Mouse (Mus musculus): ENCODE results near the gene Aloxe3.

The Aloxe3 gene

GRCm38 (mm10) chr11:69124498-69124847 is 1.2 kb upstream of the Aloxe3 start:
- DNase-seq (ENCODE audit: low spot score in 2 of 2), result no peak

DNA sequence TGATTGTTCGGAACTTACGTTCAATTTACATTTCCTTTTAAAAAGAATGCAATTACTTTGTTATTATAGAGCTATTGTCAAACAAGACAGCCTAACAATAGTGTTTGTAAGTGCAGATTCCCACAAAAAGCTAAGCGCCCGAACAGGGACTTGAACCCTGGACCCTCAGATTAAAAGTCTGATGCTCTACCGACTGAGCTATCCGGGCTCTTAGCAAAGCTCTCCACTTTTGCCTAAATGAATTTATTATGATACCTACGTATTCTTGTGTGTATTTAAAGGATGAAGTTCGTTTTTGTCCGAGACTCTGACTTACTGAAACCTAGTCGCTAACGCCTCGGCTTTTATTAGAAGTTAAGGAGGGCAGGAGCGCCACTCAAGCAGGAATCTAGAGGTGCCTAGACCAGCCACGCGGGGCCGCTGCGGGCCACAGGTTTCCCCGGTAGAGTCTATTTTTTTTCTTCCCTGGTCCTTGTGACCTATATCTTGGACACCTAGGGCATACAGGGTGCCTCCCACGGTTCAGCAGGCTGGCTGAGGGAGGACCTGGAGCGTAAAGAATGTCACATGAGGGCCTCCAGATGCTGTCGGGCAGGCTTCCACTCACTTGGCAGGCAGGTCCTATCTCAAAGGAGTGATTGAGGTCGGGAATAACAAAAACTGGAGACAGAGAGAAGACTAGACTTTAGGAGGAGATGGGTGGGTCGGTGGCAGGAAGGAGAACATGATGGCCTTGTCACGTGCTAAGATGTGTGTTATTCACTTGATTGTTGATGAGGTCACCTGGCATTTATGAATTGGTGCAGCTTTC is 450 bp upstream of the Aloxe3 start:
- DNase-seq (ENCODE audit: low spot score in 2 of 2), result peak; percentile 72 to 76

DNA sequence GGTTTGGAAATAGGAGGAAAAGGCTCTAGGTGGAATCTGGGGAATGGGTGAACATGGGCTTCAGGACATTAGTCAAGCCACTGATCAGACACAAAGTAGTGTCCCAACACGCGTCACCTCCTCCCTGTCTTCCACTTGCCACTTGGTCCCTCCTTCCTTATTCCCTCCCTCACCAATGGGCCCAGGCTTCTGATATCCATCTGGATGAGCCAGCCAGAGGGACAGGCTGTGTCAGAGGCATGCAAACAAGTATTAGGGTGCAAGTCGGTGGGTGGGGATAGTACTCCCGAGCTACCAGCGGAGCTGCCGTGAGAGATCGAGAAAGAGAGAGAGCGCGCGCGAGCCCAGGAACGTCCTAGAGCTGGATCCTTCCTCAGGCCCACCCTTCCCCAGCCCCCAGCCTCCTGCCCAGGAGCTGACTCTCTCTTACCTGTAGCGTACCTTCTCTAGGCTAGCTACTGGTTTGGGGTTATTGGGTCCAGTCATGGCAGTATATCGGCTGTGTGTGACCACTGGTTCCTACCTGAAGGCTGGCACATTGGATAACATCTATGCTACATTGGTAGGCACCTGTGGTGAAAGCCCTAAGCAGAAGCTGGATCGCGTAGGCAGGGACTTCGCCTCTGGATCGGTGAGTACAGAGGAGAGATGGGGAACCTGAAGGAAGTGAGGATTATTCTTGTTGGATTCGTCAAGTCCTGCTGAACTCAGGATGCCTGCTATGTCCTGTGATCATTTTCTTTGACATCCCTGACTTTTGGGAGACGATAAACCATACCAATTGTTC is 416 bp downstream of the Aloxe3 start:
- DNase-seq (ENCODE audit: low spot score in 2 of 2), result no peak

DNA sequence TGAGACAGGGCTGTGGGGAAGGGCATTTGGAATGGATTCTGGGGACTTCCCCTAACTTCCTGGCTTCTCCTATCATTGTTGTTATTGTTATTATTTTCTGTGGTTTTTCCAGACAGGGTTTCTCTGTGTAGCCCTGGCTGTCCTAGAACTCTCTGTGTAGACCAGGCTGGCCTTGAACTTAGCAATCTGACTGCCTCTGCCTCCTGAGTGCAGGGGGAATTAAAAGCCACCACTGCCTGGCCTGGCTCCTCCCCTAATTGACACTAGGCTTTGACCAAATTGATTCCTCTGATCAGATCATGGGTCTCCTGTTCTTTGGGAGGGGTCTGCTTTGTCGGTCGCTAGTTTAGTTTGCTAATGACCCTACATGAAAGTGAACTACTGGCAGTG is 1.0 kb downstream of the Aloxe3 start:
- no peak for DNase-seq (ENCODE audit: low spot score in 2 of 2)

GRCm38 (mm10) chr11:69128426-69129122 is 2.9 kb downstream of the Aloxe3 start:
- no peak for DNase-seq (ENCODE audit: low spot score in 2 of 2)

DNA sequence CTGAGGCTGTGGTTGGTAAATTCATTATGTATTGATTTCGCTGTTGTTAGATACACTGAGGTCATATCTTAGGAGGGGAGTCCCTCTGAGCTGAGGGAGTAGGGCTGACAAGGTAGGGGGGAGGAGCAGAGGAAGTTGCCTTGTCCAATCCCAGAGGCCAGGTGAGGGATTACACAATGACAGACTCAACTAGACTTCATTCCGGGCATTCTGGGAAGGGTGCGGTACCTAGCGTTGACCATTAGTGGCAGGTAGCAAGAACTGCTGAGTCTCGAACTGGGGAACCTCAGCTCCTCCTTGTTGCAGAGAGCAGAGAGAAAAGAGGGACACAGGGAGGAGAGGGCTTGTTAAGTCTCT is 7.8 kb downstream of the Aloxe3 start:
- no peak for DNase-seq (ENCODE audit: low spot score in 2 of 2)

- peak; percentile 48 to 70 for DNase-seq (ENCODE audit: low spot score in 2 of 2)
Observed at GRCm38 (mm10) chr11:69133923-69134621, 8.4 kb downstream of the Aloxe3 start.

DNA sequence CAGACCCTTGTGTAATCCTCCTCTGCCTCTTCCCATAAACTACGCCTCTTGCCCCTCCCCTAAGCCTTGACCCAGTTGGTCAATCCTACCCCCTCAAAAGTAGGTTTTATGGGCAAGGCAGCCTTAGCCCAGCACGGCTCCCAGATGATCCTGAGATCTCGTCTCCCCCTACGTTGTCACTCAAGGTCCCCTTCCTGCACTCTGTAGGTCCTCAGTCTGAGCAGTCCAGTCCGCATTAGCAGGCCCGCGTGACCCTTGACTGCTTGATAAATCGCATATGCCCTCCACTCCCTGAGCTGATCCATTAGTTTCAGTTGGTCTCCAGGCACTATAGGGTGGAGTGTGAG is 8.9 kb downstream of the Aloxe3 start:
- DNase-seq (ENCODE audit: low spot score in 2 of 2), result no peak

GRCm38 (mm10) chr11:69135361-69135760 is 9.7 kb downstream of the Aloxe3 start:
- DNase-seq (ENCODE audit: low spot score in 2 of 2), result no peak

GRCm38 (mm10) chr11:69147546-69147945 is 21.9 kb downstream of the Aloxe3 start:
- no peak for DNase-seq (ENCODE audit: low spot score in 2 of 2)

DNA sequence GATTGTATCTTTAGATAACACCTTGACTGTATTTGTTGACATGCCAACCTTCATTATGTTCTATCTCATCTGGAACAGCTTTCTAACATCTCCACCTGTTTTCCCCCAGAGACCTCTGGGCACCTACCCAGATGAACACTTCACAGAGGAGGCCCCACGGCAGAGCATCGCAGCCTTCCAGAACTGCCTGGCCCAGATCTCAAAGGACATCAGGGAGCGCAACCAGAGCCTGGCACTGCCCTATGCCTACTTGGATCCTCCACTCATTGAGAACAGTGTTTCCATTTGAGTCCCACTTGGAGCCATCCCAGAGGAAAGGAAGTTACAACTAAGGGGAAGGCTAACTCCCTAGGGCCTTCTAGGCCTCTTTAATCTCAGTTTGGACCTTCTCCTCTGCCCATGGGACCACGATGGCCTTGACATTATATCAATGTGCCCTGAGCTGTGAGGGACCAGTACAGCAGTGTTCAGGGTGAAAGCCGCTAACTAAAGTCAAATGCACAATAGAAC is 22.8 kb downstream of the Aloxe3 start:
- no peak for DNase-seq (ENCODE audit: low spot score in 2 of 2)

GRCm38 (mm10) chr11:69149728-69150127 is 24.0 kb downstream of the Aloxe3 start:
- no peak for DNase-seq (ENCODE audit: low spot score in 2 of 2)

GRCm38 (mm10) chr11:69150444-69150843 is 24.7 kb downstream of the Aloxe3 start:
- peak in 1 of 2 experiments; percentile 75 for DNase-seq (ENCODE audit: low spot score in 2 of 2)

GRCm38 (mm10) chr11:69151004-69151403 is 25.3 kb downstream of the Aloxe3 start:
- no peak for DNase-seq (ENCODE audit: low spot score in 2 of 2)

DNA sequence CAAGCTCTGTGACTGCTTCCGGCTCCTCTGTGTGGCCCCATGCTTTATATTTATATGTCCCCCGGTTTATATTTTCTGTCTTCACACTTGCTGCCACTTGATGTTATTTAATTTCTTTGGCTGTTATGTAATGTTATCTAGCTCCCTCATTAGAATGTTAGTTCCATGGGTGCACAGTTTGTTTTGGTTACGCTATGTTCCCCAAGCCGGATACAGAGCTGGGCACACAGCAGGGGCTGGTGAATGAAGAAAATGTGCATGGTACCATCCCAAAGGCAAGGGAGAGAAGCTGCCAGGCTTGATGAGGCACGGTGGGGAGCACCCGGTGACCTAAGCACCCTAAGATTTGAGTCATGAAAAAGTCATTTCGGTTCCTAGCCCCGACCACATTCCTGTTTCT is 28.1 kb downstream of the Aloxe3 start:
- DNase-seq (ENCODE audit: low spot score in 2 of 2), result no peak

DNA sequence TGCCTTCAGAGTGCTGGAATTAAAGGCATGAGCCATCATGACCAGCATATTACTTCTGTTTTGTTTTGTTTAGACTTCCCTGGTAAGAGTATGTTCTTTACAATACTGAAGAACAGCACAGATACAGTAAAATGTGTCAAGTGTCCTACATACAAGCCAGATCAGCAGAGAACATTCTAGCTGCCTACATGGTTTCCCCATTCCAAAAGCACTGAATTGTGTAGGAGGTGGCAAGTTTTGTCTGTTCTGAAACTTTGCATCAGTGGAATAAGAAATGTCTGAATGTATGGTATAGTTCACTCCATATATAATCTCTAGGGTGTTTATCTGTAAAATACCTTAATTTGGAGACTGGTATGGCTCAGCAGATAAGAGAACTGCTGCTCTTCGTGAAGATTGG is 29.7 kb downstream of the Aloxe3 start:
- no peak for DNase-seq (ENCODE audit: low spot score in 2 of 2)

DNA sequence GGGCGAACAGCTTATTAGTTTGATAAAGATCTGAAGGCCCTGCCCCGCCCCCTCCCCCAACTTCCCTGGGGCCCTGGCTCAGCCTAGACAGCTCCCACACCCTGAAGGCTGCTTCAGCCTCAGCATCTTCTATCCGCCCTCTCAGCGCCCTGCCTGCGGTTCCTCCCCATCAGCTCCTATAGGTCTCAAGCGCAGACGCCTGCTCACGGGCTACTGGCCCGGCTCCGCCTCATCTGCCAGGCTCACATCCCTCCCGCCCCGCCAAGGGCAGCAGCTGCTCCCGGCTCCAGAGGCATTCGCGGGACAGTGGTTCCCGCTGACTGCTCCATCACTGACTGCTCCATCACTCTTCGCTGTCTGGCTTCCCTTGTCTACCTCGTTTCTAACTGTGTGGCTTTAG is 31.1 kb downstream of the Aloxe3 start, which contains the start of gene Alox12b:
Gene Alox12b (plus strand): TSS at position 190 of the 400 bp plus-strand sequence.
- no peak for DNase-seq (ENCODE audit: low spot score in 2 of 2)

GRCm38 (mm10) chr11:69169313-69169712 is 43.6 kb downstream of the Aloxe3 start:
- no peak for DNase-seq (ENCODE audit: low spot score in 2 of 2)

DNA sequence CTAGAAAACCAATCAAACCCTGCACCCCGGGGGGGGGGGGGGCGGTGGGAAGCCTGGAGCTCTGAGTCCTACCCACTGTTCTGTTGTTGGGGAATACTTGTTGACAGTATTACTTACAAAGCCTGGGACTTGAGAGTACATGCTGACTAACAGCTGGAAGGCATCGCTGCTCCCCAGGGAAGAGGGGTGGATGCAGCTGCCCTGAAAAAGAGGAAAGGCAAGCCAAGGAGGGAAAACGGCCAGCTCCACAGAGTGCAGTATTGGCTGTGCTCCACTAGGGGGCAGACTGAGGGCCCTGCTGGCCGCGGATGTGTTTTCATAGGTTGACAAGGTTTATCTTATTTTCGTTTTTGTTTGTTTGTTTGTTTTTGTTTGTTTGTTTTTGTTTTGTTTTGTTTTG is 45.9 kb downstream of the Aloxe3 start:
- DNase-seq (ENCODE audit: low spot score in 2 of 2), result peak; percentile 78 to 84

GRCm38 (mm10) chr11:69172606-69173005 is 46.9 kb downstream of the Aloxe3 start:
- no peak for DNase-seq (ENCODE audit: low spot score in 2 of 2)

GRCm38 (mm10) chr11:69174722-69175121 is 49.0 kb downstream of the Aloxe3 start:
- no peak for DNase-seq (ENCODE audit: low spot score in 2 of 2)

GRCm38 (mm10) chr11:69178525-69178924 is 52.8 kb downstream of the Aloxe3 start:
- DNase-seq (ENCODE audit: low spot score in 2 of 2), result no peak
